Mouse (Mus musculus) MEL (cell line): ENCODE data around the gene Hoxc6.

Experiments
- CTCF ChIP-seq, 3 experiments: IDR thresholded peaks in 2 of 3; conservative IDR thresholded peaks in 1 of 3; 2 replicates each; pipeline ENCODE4 v1.5.1; 2011 to 2012; ENCODE audit warnings: low read length in 3 of 3, low read depth in 2 of 3, mild to moderate bottlenecking in 2 of 3, improper control_type of control experiment in 1 of 3, inconsistent platforms in 1 of 3, mixed read lengths in 1 of 3, moderate library complexity in 1 of 3; ENCODE audit not compliant: control insufficient read depth in 1 of 3, insufficient read depth in 1 of 3, poor library complexity in 1 of 3, severe bottlenecking in 1 of 3
- KAT2A ChIP-seq: conservative IDR thresholded peaks from 2 replicates; pipeline ENCODE4 v1.6.1; 2012; ENCODE audit warnings: low read depth, low read length, improper control_type of control experiment, inconsistent platforms
- MXI1 ChIP-seq: IDR thresholded peaks from 2 replicates; pipeline ENCODE4 v1.6.1; 2011; ENCODE audit warnings: mild to moderate bottlenecking, low read depth, low read length, improper control_type of control experiment
- POLR2A ChIP-seq, 2 experiments: IDR thresholded peaks; 2 replicates each; pipeline ENCODE4 v1.6.1; 2011 to 2012; ENCODE audit warnings: low read length in 2 of 2, mild to moderate bottlenecking in 2 of 2, control low read depth in 1 of 2, improper control_type of control experiment in 1 of 2, low read depth in 1 of 2, moderate library complexity in 1 of 2; ENCODE audit not compliant: control insufficient read depth in 1 of 2, insufficient read depth in 1 of 2, poor library complexity in 1 of 2
- POLR2AphosphoS5 ChIP-seq: IDR thresholded peaks from 2 replicates; pipeline ENCODE4 v1.6.1; 2012; ENCODE audit warnings: low read depth, borderline replicate concordance, mild to moderate bottlenecking, inconsistent platforms, low read length, moderate library complexity, mixed read lengths
- ZKSCAN1 ChIP-seq: IDR thresholded peaks from 2 replicates; pipeline ENCODE4 v1.6.1; 2012; ENCODE audit warnings: low read depth, mild to moderate bottlenecking, inconsistent platforms, low read length, improper control_type of control experiment, moderate library complexity
- ZNF384 ChIP-seq: IDR thresholded peaks from 2 replicates; pipeline ENCODE4 v1.6.1; 2012; ENCODE audit warnings: low read depth, mild to moderate bottlenecking, inconsistent platforms, low read length, improper control_type of control experiment

DNA sequence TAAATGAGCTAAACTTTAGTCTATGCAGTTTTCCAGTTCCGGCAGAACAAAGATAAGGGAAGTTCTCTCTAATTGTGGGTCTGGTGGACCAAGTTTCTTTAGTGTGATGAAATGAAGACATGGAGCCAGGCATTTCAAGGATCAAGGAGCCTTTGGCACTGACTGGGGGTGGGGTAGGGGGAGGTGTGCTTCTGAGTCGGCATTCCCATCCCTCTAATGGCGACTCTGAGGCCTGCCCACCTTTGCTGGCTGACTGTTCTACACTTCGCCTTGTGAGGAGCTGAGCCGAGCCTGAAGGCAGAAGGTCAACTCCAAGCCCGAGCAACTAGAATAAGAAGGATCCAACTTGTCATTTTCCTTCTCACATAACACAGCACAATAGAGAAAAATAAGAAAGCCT is 36.3 kb upstream of the Hoxc6 start:
- TF ChIP-seq ZKSCAN1 (no peak), CTCF (IDR thresholded peaks at IDR 0.05 in 2 of 3, conservative IDR thresholded peaks at IDR 0.05 in 1 of 3; ENCODE audit: control insufficient read depth in 1 of 3, insufficient read depth in 1 of 3, low read depth in 2 of 3, low read length in 3 of 3, poor library complexity in 1 of 3, severe bottlenecking in 1 of 3) (no peak), ZNF384 (no peak), POLR2AphosphoS5 (no peak), MXI1 (no peak), POLR2A (IDR thresholded peaks at IDR 0.05; ENCODE audit: control insufficient read depth in 1 of 2, insufficient read depth in 1 of 2, low read depth in 1 of 2, low read length in 2 of 2, poor library complexity in 1 of 2) (no peak), KAT2A (no peak)
